Mouse (Mus musculus): ENCODE measurements at regions not wholly inside any gene's neighbourhood (a gene's known extent, or its start where the extent isn't known, plus 50 kb on each side); places are given as distances from the start of the nearest gene placed in this dataset.

- TF ChIP-seq CTCF (IDR thresholded peaks at IDR 0.05) (no peak), EP300 (IDR thresholded peaks at IDR 0.05) (no peak)
- Histone ChIP-seq H3K36me3 (ENCODE audit: insufficient read depth, low read length) (no peaks in the 10 kb centered on the region), H3K27me3 (replicated peaks; ENCODE audit: insufficient read depth, low read length) (no peaks in the 10 kb centered on the region), H3K4me1 (ENCODE audit: insufficient read depth, low read depth, low read length) (no peaks in the 10 kb centered on the region; the same call in 1 of the 2 replicates), H3K4me3 (ENCODE audit: low read depth, low read length) (no peak overlapping the region), H3K4me2 (replicated peaks; ENCODE audit: low read depth, low read length) (no peak overlapping the region), H3K9ac (replicated peaks; ENCODE audit: low read depth) (no peak overlapping the region), H3K27ac (ENCODE audit: low read length) (no peak overlapping the region), H3K9me3 (ENCODE audit: low read length) (no peaks in the 10 kb centered on the region)
- 49% methylated on average over 11 of the region's 11 CpGs for WGBS
- no peak for DNase-seq (ENCODE audit: low spot score)
- no peak for ATAC-seq
Observed at GRCm38 (mm10) chr6:51709340-51710067, 185.8 kb downstream of the Snx10 start.

DNA sequence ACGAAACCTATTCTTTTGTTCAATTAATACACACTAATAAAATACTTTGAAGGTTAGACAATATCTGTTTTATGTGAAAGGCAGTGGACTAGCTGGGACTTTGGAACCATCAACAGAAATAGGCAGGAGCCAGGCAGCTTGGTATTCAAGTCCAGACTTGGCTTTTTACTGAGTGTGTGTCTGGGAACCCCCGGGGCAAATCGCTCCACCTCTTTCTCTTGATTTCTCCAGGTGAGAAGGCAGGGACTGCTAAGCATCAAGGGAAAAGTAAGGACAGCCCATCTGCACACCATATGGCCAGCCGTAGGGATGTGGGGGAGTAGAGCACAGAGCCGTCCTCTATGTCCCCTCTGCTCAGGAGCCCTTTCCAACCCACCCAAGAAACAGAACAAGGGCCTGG, 186.5 kb downstream of the Snx10 start:
- Histone ChIP-seq H3K36me3 (ENCODE audit: insufficient read depth, low read length) (no peaks in the 10 kb centered on the region), H3K9me3 (ENCODE audit: low read length) (no peaks in the 10 kb centered on the region), H3K27me3 (replicated peaks; ENCODE audit: insufficient read depth, low read length) (no peaks in the 10 kb centered on the region), H3K4me3 (ENCODE audit: low read depth, low read length) (no peak overlapping the region), H3K4me2 (replicated peaks; ENCODE audit: low read depth, low read length) (no peak overlapping the region), H3K9ac (replicated peaks; ENCODE audit: low read depth) (no peak overlapping the region), H3K4me1 (ENCODE audit: insufficient read depth, low read depth, low read length) (no peaks in the 10 kb centered on the region; the same call in 1 of the 2 replicates), H3K27ac (ENCODE audit: low read length) (no peak overlapping the region)
- TF ChIP-seq CTCF (IDR thresholded peaks at IDR 0.05) (no peak), EP300 (IDR thresholded peaks at IDR 0.05) (no peak)
- ATAC-seq (0 out of 2 replicates have a peak, but pooled peaks have one; percentile 3), DNase-seq (ENCODE audit: low spot score) (no peak)
- WGBS: 60% methylated on average over 5 of the region's 5 CpGs

GRCm38 (mm10) chr6:51710926-51711615, 187.4 kb downstream of the Snx10 start:
- DNase-seq (ENCODE audit: low spot score): peak; percentile 78
- ATAC-seq: peak; percentile 84
- H3K27ac ChIP-seq (ENCODE audit: low read length): no peak overlapping the region
- TF ChIP-seq CTCF (IDR thresholded peaks at IDR 0.05) (no peak), EP300 (IDR thresholded peaks at IDR 0.05) (peak; percentile 37; the same call in 1 of the 2 replicates)
- H3K4me1 ChIP-seq (ENCODE audit: insufficient read depth, low read depth, low read length): no peaks in the 10 kb centered on the region; the same call in 1 of the 2 replicates
- 46% methylated on average over 15 of the region's 15 CpGs for WGBS
- no peak overlapping the region for H3K9ac ChIP-seq (replicated peaks; ENCODE audit: low read depth)
- H3K4me2 ChIP-seq (replicated peaks; ENCODE audit: low read depth, low read length): no peak overlapping the region
- H3K27me3 ChIP-seq (replicated peaks; ENCODE audit: insufficient read depth, low read length): no peaks in the 10 kb centered on the region
- H3K36me3 ChIP-seq (ENCODE audit: insufficient read depth, low read length): no peaks in the 10 kb centered on the region
- no peak overlapping the region for H3K4me3 ChIP-seq (ENCODE audit: low read depth, low read length)
- no peaks in the 10 kb centered on the region for H3K9me3 ChIP-seq (ENCODE audit: low read length)

- Histone ChIP-seq H3K4me1 (ENCODE audit: insufficient read depth, low read depth, low read length) (no peaks in the 10 kb centered on the region; the same call in 1 of the 2 replicates), H3K27me3 (replicated peaks; ENCODE audit: insufficient read depth, low read length) (no peaks in the 10 kb centered on the region), H3K4me2 (replicated peaks; ENCODE audit: low read depth, low read length) (no peak overlapping the region), H3K36me3 (ENCODE audit: insufficient read depth, low read length) (no peaks in the 10 kb centered on the region), H3K9me3 (ENCODE audit: low read length) (no peaks in the 10 kb centered on the region), H3K9ac (replicated peaks; ENCODE audit: low read depth) (no peak overlapping the region), H3K4me3 (ENCODE audit: low read depth, low read length) (no peak overlapping the region), H3K27ac (ENCODE audit: low read length) (no peak overlapping the region)
- TF ChIP-seq CTCF (IDR thresholded peaks at IDR 0.05): no peak
- no peak for TF ChIP-seq EP300 (IDR thresholded peaks at IDR 0.05)
- DNase-seq (ENCODE audit: low spot score): no peak
- WGBS: 67% methylated on average over 7 of the region's 7 CpGs
- peak; percentile 10; the same call in 1 of the 2 replicates for ATAC-seq
Observed at GRCm38 (mm10) chr6:51711616-51711970, 187.9 kb downstream of the Snx10 start.

GRCm38 (mm10) chr6:51715158-51715840, 191.6 kb downstream of the Snx10 start:
- Histone ChIP-seq H3K4me2 (replicated peaks; ENCODE audit: low read depth, low read length) (no peak overlapping the region), H3K9ac (replicated peaks; ENCODE audit: low read depth) (no peak overlapping the region), H3K9me3 (ENCODE audit: low read length) (no peaks in the 10 kb centered on the region), H3K4me1 (ENCODE audit: insufficient read depth, low read depth, low read length) (no peaks in the 10 kb centered on the region; the same call in 1 of the 2 replicates), H3K27me3 (replicated peaks; ENCODE audit: insufficient read depth, low read length) (no peaks in the 10 kb centered on the region), H3K36me3 (ENCODE audit: insufficient read depth, low read length) (no peaks in the 10 kb centered on the region), H3K4me3 (ENCODE audit: low read depth, low read length) (no peak overlapping the region), H3K27ac (ENCODE audit: low read length) (no peak overlapping the region)
- 40% methylated on average over 8 of the region's 8 CpGs for WGBS
- no peak for ATAC-seq
- TF ChIP-seq EP300 (IDR thresholded peaks at IDR 0.05): no peak
- TF ChIP-seq CTCF (IDR thresholded peaks at IDR 0.05): no peak
- no peak for DNase-seq (ENCODE audit: low spot score)

DNA sequence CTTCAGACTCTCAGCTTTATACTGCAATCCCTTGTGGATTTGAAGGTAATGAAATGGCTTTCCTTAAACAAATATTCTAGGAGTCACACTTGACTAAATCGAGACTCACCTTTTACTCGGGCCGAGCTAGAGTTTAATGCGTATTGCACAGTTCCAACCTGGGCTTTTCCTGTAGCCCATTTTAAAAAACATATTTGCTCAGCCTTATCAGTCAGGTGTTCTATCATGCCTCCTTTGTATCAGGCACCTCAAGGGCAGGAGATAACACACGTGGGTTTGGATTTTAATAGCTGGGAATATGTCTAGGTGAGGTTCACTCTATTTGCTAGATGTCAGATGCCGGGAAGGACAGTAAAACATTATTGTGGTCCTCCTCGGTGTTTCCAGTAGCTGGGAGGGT, 193.7 kb downstream of the Snx10 start:
- no peaks in the 10 kb centered on the region for H3K36me3 ChIP-seq (ENCODE audit: insufficient read depth, low read length)
- H3K9me3 ChIP-seq (ENCODE audit: low read length): no peaks in the 10 kb centered on the region
- no peak for ATAC-seq
- no peak overlapping the region for H3K27ac ChIP-seq (ENCODE audit: low read length)
- H3K4me3 ChIP-seq (ENCODE audit: low read depth, low read length): no peak overlapping the region
- TF ChIP-seq CTCF (IDR thresholded peaks at IDR 0.05) (no peak), EP300 (IDR thresholded peaks at IDR 0.05) (no peak)
- DNase-seq (ENCODE audit: low spot score): no peak
- no peaks in the 10 kb centered on the region for H3K27me3 ChIP-seq (replicated peaks; ENCODE audit: insufficient read depth, low read length)
- no peak overlapping the region for H3K4me2 ChIP-seq (replicated peaks; ENCODE audit: low read depth, low read length)
- H3K4me1 ChIP-seq (ENCODE audit: insufficient read depth, low read depth, low read length): no peaks in the 10 kb centered on the region; the same call in 1 of the 2 replicates
- H3K9ac ChIP-seq (replicated peaks; ENCODE audit: low read depth): no peak overlapping the region
- WGBS: 53% methylated on average over 7 of the region's 7 CpGs
